Mouse (Mus musculus): ENCODE data around the gene 1700056E22Rik.

DNA sequence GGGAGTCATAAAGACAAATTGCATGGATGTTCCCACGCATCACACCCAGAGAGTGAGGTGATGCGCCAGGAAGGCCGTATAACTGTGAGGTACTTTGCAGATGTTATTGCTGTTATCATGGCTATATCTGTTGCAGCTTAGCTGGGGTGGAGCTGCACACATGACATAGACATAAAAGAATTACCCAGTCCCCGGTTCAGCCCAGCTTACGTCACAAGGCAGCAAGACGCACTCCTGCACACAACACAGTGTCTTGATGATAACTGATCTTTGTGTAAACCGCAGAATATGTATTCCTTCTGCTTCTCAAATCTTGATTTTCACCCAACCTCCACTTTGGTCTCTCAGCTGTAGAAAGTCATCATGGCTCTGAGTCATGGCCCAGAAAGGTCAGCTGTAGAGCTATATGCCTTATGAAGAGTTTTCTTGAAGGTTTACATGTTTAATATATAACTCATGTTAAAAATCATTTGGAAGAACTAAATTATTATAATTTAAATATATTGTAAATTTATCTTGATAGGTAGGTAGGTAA is 46.3 kb downstream of the 1700056E22Rik start:
- TF ChIP-seq POLR2A (IDR thresholded peaks at IDR 0.05; ENCODE audit: insufficient read length, low read depth) (no peak), MYOD1 (IDR thresholded peaks at IDR 0.05; ENCODE audit: control insufficient read depth in 1 of 3, insufficient read length in 2 of 3, low read depth in 2 of 3) (peak in 2 of 3 experiments; percentile 0 to 38), USF1 (IDR thresholded peaks at IDR 0.05; ENCODE audit: low read depth) (no peak), MAX (IDR thresholded peaks at IDR 0.05; ENCODE audit: low read depth) (no peak), CEBPB (IDR thresholded peaks at IDR 0.05; ENCODE audit: insufficient read depth, poor library complexity, severe bottlenecking) (0 out of 2 replicates have a peak, but pooled peaks have one; percentile 21), POLR2AphosphoS2 (IDR thresholded peaks at IDR 0.05; ENCODE audit: insufficient read length, low read depth) (no peak), TCF12 (IDR thresholded peaks at IDR 0.05; ENCODE audit: insufficient read depth, poor library complexity, severe bottlenecking) (no peak), E2F4 (IDR thresholded peaks at IDR 0.05; ENCODE audit: insufficient read depth) (no peak), MYOG (IDR thresholded peaks at IDR 0.05; ENCODE audit: control insufficient read depth in 1 of 3, insufficient read depth in 1 of 3, insufficient read length in 2 of 3, low read depth in 2 of 3) (no peak), REST (IDR thresholded peaks at IDR 0.05; ENCODE audit: insufficient read depth, insufficient read length) (no peak)
